Mouse (Mus musculus) cerebellum, adult 2 months (tissue): ENCODE results near the gene Actl10.

Experiments
- CTCF ChIP-seq: fragments of 200-500 bp; IDR thresholded peaks from 2 replicates; pipeline ENCODE4 v1.5.1; 2011; ENCODE audit warnings: low read depth, mild to moderate bottlenecking, control low read depth, low read length, moderate library complexity, borderline replicate concordance; ENCODE audit not compliant: insufficient read depth
- POLR2A ChIP-seq: fragments of 200-500 bp; IDR thresholded peaks from 2 replicates; pipeline ENCODE4 v1.6.1; 2011; ENCODE audit warnings: low read length, control low read depth, borderline replicate concordance; ENCODE audit not compliant: insufficient read depth

DNA sequence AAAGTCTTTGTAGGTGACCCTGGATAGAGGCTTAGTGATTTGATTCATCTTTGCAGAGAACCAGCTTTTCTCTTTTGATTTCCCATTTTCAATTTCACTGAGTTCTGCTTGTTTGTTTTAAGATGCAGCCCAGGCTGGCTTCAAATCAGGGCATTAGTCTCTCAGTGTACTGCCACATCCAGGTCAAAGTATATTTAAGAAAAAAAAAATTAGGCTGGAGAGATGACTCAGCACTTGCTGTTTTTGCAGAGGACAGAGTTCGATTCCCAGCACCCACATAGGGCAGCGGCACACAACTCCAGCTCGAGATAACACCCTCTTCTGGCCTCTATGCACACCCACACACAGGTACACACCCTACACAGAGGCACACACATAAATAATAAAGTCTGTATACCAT lies 39.7 kb downstream of the Actl10 start:
- TF ChIP-seq CTCF (no peak), POLR2A (no peak)
